Mouse (Mus musculus): ENCODE results near the gene Ubash3a. TPM values are rescaled to one million over a fixed set of nuclear protein-coding genes. Genes with fewer than 3 reads are reported as not detected.

Ubash3a gene
- polyA plus RNA-seq, 2 experiments: 0.30 to 0.51 TPM

GRCm38 (mm10) chr17:31184269-31184990 lies 23.2 kb upstream of the Ubash3a start:
- no peaks in the 10 kb centered on the region for H3K36me3 ChIP-seq (ENCODE audit: control insufficient read depth, insufficient read depth, low read length)
- no peak overlapping the region for H3K4me3 ChIP-seq (replicated peaks; ENCODE audit: low read length)
- H3K27me3 ChIP-seq (ENCODE audit: control insufficient read depth, insufficient read depth, low read length): no peaks in the 10 kb centered on the region
- DNase-seq (ENCODE audit: low spot score) (no peak), ATAC-seq (ENCODE audit: low FRiP score, low read depth) (no peak)
- WGBS: 79% methylated on average over 12 of the region's 12 CpGs
- no peak overlapping the region for H3K9ac ChIP-seq (ENCODE audit: low read depth, low read length, severe bottlenecking)
- no peak for TF ChIP-seq POLR2A (IDR thresholded peaks at IDR 0.05; ENCODE audit: borderline replicate concordance, extremely low read depth, insufficient read depth, insufficient read length)
- no peak overlapping the region for H3K27ac ChIP-seq (replicated peaks; ENCODE audit: low read depth, low read length)
- H3K4me1 ChIP-seq (ENCODE audit: control insufficient read depth, insufficient read depth, low read length): no peaks in the 10 kb centered on the region
- H3K4me2 ChIP-seq (replicated peaks; ENCODE audit: low read depth, low read length, severe bottlenecking): no peak overlapping the region
- H3K9me3 ChIP-seq (ENCODE audit: control insufficient read depth, low read length): no peaks in the 10 kb centered on the region

GRCm38 (mm10) chr17:31187370-31187769 lies 20.3 kb upstream of the Ubash3a start:
- no peaks in the 10 kb centered on the region for H3K9me3 ChIP-seq (ENCODE audit: control insufficient read depth, low read length)
- WGBS: 22% methylated on average over 4 of the region's 4 CpGs
- TF ChIP-seq POLR2A (IDR thresholded peaks at IDR 0.05; ENCODE audit: borderline replicate concordance, extremely low read depth, insufficient read depth, insufficient read length): no peak
- DNase-seq (ENCODE audit: low spot score) (peak; percentile 57), ATAC-seq (ENCODE audit: low FRiP score, low read depth) (no peak)
- no peak overlapping the region for H3K27ac ChIP-seq (replicated peaks; ENCODE audit: low read depth, low read length)
- no peak overlapping the region for H3K9ac ChIP-seq (ENCODE audit: low read depth, low read length, severe bottlenecking)
- H3K4me2 ChIP-seq (replicated peaks; ENCODE audit: low read depth, low read length, severe bottlenecking): no peak overlapping the region
- no peak overlapping the region for H3K4me3 ChIP-seq (replicated peaks; ENCODE audit: low read length)
- no peaks in the 10 kb centered on the region for H3K36me3 ChIP-seq (ENCODE audit: control insufficient read depth, insufficient read depth, low read length)
- H3K27me3 ChIP-seq (ENCODE audit: control insufficient read depth, insufficient read depth, low read length): no peaks in the 10 kb centered on the region
- H3K4me1 ChIP-seq (ENCODE audit: control insufficient read depth, insufficient read depth, low read length): no peaks in the 10 kb centered on the region

GRCm38 (mm10) chr17:31191825-31192224 lies 15.8 kb upstream of the Ubash3a start:
- no peak overlapping the region for H3K27ac ChIP-seq (replicated peaks; ENCODE audit: low read depth, low read length)
- H3K27me3 ChIP-seq (ENCODE audit: control insufficient read depth, insufficient read depth, low read length): no peaks in the 10 kb centered on the region
- TF ChIP-seq POLR2A (IDR thresholded peaks at IDR 0.05; ENCODE audit: borderline replicate concordance, extremely low read depth, insufficient read depth, insufficient read length): no peak
- no peaks in the 10 kb centered on the region for H3K9me3 ChIP-seq (ENCODE audit: control insufficient read depth, low read length)
- H3K4me3 ChIP-seq (replicated peaks; ENCODE audit: low read length): no peak overlapping the region
- ATAC-seq (ENCODE audit: low FRiP score, low read depth) (no peak), DNase-seq (ENCODE audit: low spot score) (no peak)
- no peaks in the 10 kb centered on the region for H3K4me1 ChIP-seq (ENCODE audit: control insufficient read depth, insufficient read depth, low read length)
- no peak overlapping the region for H3K9ac ChIP-seq (ENCODE audit: low read depth, low read length, severe bottlenecking)
- no peak overlapping the region for H3K4me2 ChIP-seq (replicated peaks; ENCODE audit: low read depth, low read length, severe bottlenecking)
- WGBS: 64% methylated on average over 8 of the region's 8 CpGs
- H3K36me3 ChIP-seq (ENCODE audit: control insufficient read depth, insufficient read depth, low read length): no peaks in the 10 kb centered on the region

GRCm38 (mm10) chr17:31192663-31193062 lies 15.0 kb upstream of the Ubash3a start:
- no peak for ATAC-seq (ENCODE audit: low FRiP score, low read depth)
- WGBS: 14% methylated on average over 2 of the region's 2 CpGs
- Histone ChIP-seq H3K9ac (ENCODE audit: low read depth, low read length, severe bottlenecking) (no peak overlapping the region), H3K27me3 (ENCODE audit: control insufficient read depth, insufficient read depth, low read length) (no peaks in the 10 kb centered on the region), H3K27ac (replicated peaks; ENCODE audit: low read depth, low read length) (no peak overlapping the region), H3K36me3 (ENCODE audit: control insufficient read depth, insufficient read depth, low read length) (no peaks in the 10 kb centered on the region), H3K9me3 (ENCODE audit: control insufficient read depth, low read length) (no peaks in the 10 kb centered on the region), H3K4me3 (replicated peaks; ENCODE audit: low read length) (no peak overlapping the region), H3K4me2 (replicated peaks; ENCODE audit: low read depth, low read length, severe bottlenecking) (no peak overlapping the region), H3K4me1 (ENCODE audit: control insufficient read depth, insufficient read depth, low read length) (no peaks in the 10 kb centered on the region)
- no peak for DNase-seq (ENCODE audit: low spot score)
- TF ChIP-seq POLR2A (IDR thresholded peaks at IDR 0.05; ENCODE audit: borderline replicate concordance, extremely low read depth, insufficient read depth, insufficient read length): no peak

- Histone ChIP-seq H3K4me2 (replicated peaks; ENCODE audit: low read depth, low read length, severe bottlenecking) (no peak overlapping the region), H3K36me3 (ENCODE audit: control insufficient read depth, insufficient read depth, low read length) (no peaks in the 10 kb centered on the region), H3K27ac (replicated peaks; ENCODE audit: low read depth, low read length) (no peak overlapping the region), H3K27me3 (ENCODE audit: control insufficient read depth, insufficient read depth, low read length) (no peaks in the 10 kb centered on the region), H3K9me3 (ENCODE audit: control insufficient read depth, low read length) (no peaks in the 10 kb centered on the region), H3K4me3 (replicated peaks; ENCODE audit: low read length) (no peak overlapping the region), H3K9ac (ENCODE audit: low read depth, low read length, severe bottlenecking) (no peak overlapping the region), H3K4me1 (ENCODE audit: control insufficient read depth, insufficient read depth, low read length) (no peaks in the 10 kb centered on the region)
- ATAC-seq (ENCODE audit: low FRiP score, low read depth) (no peak), DNase-seq (ENCODE audit: low spot score) (no peak)
- WGBS: 66% methylated on average over 9 of the region's 9 CpGs
- TF ChIP-seq POLR2A (IDR thresholded peaks at IDR 0.05; ENCODE audit: borderline replicate concordance, extremely low read depth, insufficient read depth, insufficient read length): no peak
Measured at GRCm38 (mm10) chr17:31193360-31193759, 14.3 kb upstream of the Ubash3a start.
